Mouse (Mus musculus): ENCODE measurements around the gene Epha1.

The Epha1 gene

DNA sequence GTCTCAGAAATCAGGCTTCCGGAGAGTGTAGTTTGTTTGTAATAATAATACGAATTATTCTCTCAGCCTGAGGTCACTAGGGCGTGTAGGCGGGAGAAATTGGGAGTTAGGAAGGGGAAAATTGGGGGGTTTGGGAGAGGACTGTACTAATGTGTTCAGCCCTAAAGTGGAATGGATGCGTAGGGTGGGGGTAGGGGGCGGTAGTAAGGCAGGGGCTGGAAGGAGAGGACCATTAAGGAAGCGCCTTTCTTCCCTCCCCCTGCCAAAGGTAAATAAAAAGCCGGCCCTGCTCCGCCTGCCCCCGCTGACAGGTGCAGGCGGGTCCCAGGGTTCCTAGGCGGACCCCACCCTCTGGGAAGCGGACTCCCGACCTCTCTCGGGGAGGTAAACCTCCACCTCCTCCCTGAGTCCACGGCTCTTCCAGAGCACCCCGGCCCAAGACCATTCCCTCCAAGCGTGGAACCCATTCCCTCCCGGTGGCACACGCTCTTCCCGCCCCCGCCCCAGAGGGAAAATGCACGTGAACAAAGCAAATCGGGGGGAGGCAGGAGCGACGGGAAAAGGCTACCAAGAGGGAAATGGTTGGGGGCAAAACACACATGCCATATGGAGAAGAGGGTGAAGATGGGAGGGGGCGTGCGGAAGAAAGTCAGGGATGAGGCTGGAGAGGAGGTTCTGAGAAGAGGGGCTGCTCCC, 49.5 kb downstream of the Epha1 start:
- no peak for DNase-seq

DNA sequence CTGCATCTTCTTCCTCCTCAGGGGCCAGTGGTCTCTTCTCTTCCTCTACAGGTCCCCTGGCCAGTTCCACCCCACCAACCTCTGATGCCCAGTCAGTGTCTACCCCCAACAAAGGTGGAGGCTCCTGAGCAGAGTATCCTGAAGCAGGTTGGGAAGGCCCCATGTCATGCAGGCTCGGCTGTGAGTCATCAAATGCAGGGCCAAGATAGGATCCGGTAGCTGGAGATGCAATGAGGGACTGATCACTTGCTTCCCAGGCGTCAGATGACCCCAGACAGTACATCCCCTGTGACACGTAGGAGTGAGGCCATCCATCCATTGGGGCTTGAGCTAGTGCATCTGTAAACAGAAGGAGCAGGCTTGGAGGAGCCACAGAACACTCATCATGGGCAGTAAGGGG, 54.8 kb downstream of the Epha1 start:
- DNase-seq: no peak

DNA sequence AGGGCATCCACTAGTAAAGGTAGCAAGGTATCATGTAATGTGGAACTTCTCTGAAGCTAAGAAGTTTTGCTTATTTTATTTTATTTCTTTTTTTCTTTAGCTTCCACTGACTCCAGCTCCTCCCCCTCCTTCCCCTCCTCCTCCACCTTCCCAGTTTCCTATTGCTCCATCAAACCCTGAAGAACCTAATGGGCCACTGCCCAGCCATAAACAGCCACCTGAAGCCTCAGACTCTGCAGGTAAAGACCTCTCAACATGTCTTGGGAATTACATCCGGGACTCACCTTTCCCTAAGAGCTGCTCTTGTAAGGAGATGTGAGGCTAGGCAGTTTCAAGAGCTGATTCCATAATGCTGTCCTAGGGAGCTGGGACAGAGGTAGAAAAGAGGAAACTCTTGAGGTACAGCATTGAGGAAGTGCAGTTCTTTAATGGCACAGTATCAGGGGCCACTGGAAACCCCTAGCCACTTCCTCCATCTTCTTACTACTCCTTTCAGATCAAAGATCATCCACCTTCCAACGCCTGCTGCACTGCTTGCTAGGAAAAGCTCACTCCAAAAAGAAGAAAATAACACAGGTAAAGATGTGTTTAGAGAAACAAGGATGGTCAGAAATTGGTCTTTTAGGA, 62.5 kb downstream of the Epha1 start:
- no peak for DNase-seq

DNA sequence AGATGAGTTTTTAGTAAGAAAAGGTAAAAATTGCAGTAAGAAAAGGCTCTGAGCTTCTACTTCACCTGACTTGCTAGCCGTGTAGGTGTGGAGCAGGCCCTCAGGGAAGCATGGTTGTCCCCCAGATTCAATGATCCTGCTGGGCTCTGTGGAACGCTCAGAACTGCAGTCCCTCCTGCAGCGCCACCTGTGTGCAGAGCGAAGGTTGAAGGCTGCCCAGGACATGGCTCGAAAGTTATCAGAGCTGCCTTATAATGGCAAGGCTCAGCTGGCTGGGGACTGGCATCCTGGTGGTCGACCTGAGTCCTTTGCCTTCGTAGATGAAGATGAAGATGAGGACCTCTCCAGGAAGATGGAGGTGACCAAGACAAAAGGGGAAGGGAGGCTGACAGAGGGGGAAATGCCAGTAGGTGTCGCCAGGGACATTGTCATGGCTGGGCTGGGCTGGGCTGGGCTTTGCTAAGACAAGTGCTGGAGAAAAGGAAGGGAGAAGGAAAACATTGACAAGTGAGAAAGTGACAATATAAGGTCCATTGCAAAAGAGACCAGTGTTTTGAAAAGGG, 63.2 kb downstream of the Epha1 start:
- DNase-seq: no peak
